Mouse (Mus musculus): ENCODE results near the gene Insig1. TPM values are rescaled to one million over a fixed set of nuclear protein-coding genes. Genes with fewer than 3 reads are reported as not detected.
A peak's percentile ranks its signal among the peaks of the same experiment; 100 is the strongest.

The Insig1 gene
- total RNA-seq, 1 experiment from 2014 or later = 66.1 TPM

DNA sequence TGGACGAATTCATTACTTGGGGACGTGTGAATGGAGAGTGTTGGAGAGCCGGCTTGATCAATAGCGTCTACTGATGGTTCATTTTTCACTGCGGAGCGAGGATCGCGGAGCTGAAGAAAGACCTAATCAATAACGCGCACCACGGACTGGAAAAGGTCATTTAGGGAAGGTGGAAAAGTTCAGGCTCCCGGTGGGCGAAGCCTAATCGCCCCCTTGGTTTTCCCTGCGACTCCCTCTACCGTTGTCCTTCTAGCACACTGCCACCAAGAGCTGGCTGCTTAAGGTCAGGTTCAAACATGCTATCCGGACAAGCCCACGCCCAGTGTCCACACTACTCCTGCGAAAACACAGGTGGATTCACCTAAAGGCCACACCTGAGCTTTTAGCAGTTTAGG lies 47.4 kb downstream of the Insig1 start:
- DNase-seq = no peak

DNA sequence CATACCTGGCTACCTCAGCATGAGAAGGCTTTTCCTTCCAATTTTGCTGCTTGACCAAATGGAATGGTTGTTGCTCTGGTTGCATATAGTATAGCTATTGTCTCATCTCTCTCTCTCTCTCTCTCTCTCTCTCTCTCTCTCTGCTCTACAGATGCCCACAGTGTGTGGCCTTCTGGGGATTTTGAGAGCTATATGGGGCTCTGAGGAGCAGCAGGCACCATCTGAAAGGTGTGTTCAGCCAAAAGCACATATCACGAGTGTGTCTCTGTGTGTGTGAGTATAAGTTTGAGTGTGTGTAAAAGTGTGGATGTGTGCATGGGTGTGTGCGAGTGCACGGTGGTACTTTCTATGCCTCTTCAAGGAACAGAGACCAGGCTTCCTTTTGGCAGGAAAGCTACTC lies 48.4 kb downstream of the Insig1 start:
- no peak for DNase-seq

DNA sequence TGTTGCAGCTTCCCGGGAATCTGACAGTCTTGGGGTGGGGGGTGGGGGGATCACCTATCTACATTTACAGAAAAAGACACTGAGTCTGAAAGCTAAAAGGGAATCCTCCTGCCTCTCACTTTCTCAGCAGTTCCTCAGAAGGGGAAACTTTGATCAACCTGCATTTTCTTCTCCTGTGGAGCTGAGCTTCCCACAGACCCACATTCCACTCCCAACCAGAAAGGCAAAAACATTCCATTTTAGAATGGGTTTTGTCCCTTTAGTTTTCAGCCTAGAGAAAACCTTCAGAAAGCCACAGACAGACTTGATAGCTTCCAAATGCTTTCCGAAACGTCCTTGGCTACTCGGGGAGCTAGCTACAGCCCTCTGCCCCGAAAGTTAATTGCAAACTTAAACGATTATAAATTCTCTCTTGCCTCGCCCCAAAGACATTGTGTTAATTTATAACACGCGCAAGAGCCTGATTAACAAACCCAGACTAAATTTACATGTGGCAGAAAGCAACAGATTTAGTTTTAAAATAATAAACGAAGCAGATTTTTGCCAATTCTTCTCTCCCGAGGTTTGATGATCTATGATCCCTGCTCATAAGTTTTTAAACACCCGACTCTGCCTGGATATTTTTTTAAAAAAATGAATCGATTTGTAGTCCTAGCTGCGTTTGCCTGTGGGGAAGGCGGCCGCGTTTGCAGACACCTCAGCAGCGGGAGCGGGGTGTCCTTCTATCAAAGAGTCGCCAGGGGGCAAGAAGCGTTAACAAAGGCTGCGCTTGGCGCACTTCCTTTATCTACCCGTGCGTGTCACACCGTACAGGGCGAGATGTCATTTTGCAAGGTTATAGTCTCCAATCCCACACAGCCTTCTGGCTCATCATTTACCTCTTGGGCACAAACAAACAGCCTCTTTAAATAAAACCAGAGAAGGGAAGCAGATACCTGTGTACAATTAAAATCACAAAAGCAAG lies 51.6 kb downstream of the Insig1 start:
- peak; percentile 83 for DNase-seq

DNA sequence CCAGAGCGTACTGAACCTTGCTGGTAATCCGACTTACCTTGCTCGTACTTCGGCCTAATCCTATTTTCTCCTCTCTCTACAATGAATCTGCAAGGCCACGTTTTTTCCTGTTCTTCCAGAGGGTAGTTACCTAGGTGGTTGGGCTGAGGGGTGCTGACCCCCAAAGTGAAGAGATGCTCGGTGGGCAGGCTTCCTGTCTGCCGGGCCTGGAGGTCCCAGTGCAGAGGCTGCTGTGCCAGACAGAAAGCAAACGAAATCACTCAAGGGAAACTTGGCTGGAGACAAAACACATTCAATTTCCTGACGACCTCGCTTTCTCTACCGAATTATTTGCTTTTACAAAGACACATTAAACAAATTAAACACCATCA lies 52.3 kb downstream of the Insig1 start:
- no peak for DNase-seq

DNA sequence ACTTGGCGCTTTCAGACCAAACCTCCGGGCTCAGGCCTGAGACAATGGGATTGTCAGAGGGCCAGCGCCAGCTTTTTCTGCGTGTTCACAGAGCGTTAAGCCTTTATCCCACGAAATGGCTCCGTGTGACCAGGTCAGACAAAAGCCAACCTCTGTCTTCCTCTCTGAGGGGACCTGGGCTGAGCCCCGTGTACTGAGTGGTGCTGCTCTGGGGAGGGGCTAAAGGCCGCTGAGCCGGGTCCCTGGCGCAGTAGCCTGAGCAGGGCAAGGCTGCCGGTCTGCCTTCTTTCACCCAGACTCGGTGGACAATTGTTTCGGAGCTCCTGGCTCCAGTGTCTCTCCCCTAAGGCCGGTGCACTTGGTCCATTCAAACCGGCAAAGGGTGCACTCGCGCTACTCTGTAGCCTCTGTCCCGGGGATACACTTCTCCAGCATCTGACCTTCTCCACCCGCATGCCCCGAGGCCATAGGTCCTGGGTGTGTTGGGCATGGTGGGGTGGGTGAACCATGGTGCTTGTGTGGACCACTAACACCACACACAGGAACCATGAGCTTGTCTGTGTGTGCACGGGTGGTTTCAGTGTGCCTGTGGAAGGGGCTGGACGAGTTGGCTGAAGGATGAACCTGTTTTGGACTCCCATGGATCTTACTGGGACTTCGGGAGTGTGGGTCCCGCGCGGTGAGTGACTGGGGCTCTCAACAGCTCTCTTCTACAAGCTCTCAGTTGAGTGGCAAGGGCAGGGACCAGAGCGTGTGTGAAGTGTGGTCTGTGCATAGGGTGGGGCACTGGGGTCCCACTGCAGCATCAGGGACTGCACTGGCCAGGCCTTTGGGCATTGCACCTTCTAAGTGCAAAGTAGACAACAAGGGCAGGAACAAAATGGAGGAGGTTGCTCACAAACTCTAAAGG lies 53.4 kb downstream of the Insig1 start:
- DNase-seq = no peak

Other genes starting within 250 kb of the Insig1 start
- gene Htr5a, start 229.2 kb upstream of the Insig1 start, total RNA-seq (2021) = not detected in 2 replicates
- gene En2, start 94.3 kb downstream of the Insig1 start, total RNA-seq (2021) = 0.19 and 0.30 TPM in 2 replicates
- 0.11 and 0.34 TPM in 2 replicates for gene Cnpy1, start 174.4 kb downstream of the Insig1 start, total RNA-seq (2021)
- 44.0 and 53.9 TPM in 2 replicates for gene Rbm33, start 245.8 kb downstream of the Insig1 start, total RNA-seq (2021)

Data from adrenal gland, postnatal 14 days (tissue).